ENCODE assay signal across 8 mouse cellular contexts in genomic region chr6:39592401-39593214, GRCm38 (mm10). TPM values are rescaled to one million over a fixed set of nuclear protein-coding genes. Genes with fewer than 3 reads are reported as not detected.
DNase-seq lines count a peak whose midpoint lies in the region; ATAC-seq and TF ChIP-seq lines count a peak whose summit lies in the region.

TSS of gene Ndufb2 (plus strand) at chr6:39592574.

- DNase-seq in CD4-positive helper T cell, adult 2 months (ENCODE audit: low read depth, low spot score) = peak; percentile 94
- DNase-seq in brain, embryonic 18.5 days (ENCODE audit: low read depth, low spot score) = peak; percentile 89
- peak; percentile 96 for DNase-seq in kidney, postnatal 0 days (ENCODE audit: low spot score)
- DNase-seq in liver, embryonic 11.5 days (ENCODE audit: low spot score) = peak; percentile 99
- peak; percentile 95 for DNase-seq in naive thymus-derived CD4-positive, alpha-beta T cell, adult 2 months (ENCODE audit: low read depth)

- WGBS in heart, embryonic 12.5 days = under 1% methylated on average over 56 of the region's 56 CpGs
- under 1% methylated on average over 56 of the region's 56 CpGs for WGBS in kidney, postnatal 0 days
- WGBS in liver, embryonic 11.5 days = under 1% methylated on average over 56 of the region's 56 CpGs
- under 1% methylated on average over 56 of the region's 56 CpGs for WGBS in stomach, embryonic 14.5 days

- peak within 1 kb of the TSS; percentile 86 for H3K4me3 ChIP-seq in heart, embryonic 12.5 days
- peak within 1 kb of the TSS; percentile 83 for H3K4me3 ChIP-seq in kidney, postnatal 0 days (replicated peaks; ENCODE audit: low read depth, low read length)
- H3K4me3 ChIP-seq in liver, embryonic 11.5 days (ENCODE audit: low read depth, low read length) = peak within 1 kb of the TSS; percentile 70
- H3K4me3 ChIP-seq in stomach, embryonic 14.5 days (ENCODE audit: low read depth, low read length) = peak within 1 kb of the TSS; percentile 83

- ATAC-seq in erythroid progenitor cell, adult 5-6 weeks (replicated peaks; ENCODE audit: low FRiP score, poor library complexity, severe bottlenecking) = peak; percentile 99
- peak; percentile 99 for ATAC-seq in heart, embryonic 12.5 days (ENCODE audit: insufficient number of reproducible peaks, low FRiP score)
- ATAC-seq in kidney, postnatal 0 days (replicated peaks; ENCODE audit: low FRiP score, low read depth) = peak; percentile 99
- ATAC-seq in liver, embryonic 11.5 days (replicated peaks; ENCODE audit: low FRiP score) = peak; percentile 98
- peak; percentile 98 for ATAC-seq in stomach, embryonic 14.5 days (ENCODE audit: insufficient number of reproducible peaks, insufficient read depth, low FRiP score, low read depth)

- H3K36me3 ChIP-seq in heart, embryonic 12.5 days = peaks cover 30% of the 10 kb centered on the region
- peaks cover 15% of the 10 kb centered on the region for H3K36me3 ChIP-seq in kidney, postnatal 0 days (ENCODE audit: insufficient read depth, low read length)
- H3K36me3 ChIP-seq in liver, embryonic 11.5 days (ENCODE audit: control insufficient read depth, insufficient read depth, low read length) = peaks cover 9% of the 10 kb centered on the region
- H3K36me3 ChIP-seq in stomach, embryonic 14.5 days (ENCODE audit: control insufficient read depth, insufficient read depth, low read length) = peaks cover 8% of the 10 kb centered on the region; the same call in 1 of the 2 replicates

- no peaks in the 10 kb centered on the region for H3K9me3 ChIP-seq in heart, embryonic 12.5 days (replicated peaks)
- no peaks in the 10 kb centered on the region for H3K9me3 ChIP-seq in kidney, postnatal 0 days (replicated peaks; ENCODE audit: low read length)
- H3K9me3 ChIP-seq in liver, embryonic 11.5 days (ENCODE audit: control insufficient read depth, low read length) = no peaks in the 10 kb centered on the region
- no peaks in the 10 kb centered on the region for H3K9me3 ChIP-seq in stomach, embryonic 14.5 days (ENCODE audit: control insufficient read depth, low read depth, low read length)

- H3K4me2 ChIP-seq in heart, embryonic 12.5 days = peak within 1 kb of the TSS; percentile 71
- H3K4me2 ChIP-seq in kidney, postnatal 0 days (ENCODE audit: low read length) = peak within 1 kb of the TSS; percentile 79
- H3K4me2 ChIP-seq in liver, embryonic 11.5 days = peak within 1 kb of the TSS; percentile 69
- peak within 1 kb of the TSS; percentile 62 for H3K4me2 ChIP-seq in stomach, embryonic 14.5 days (replicated peaks; ENCODE audit: low read depth, low read length)

- H3K4me1 ChIP-seq in heart, embryonic 12.5 days (replicated peaks) = peaks cover 19% of the 10 kb centered on the region
- H3K4me1 ChIP-seq in kidney, postnatal 0 days (replicated peaks; ENCODE audit: insufficient read depth, low read length) = peaks cover 6% of the 10 kb centered on the region; the same call in 1 of the 2 replicates
- H3K4me1 ChIP-seq in liver, embryonic 11.5 days (replicated peaks; ENCODE audit: control insufficient read depth, insufficient read depth, low read length) = 0 out of 2 replicates have a peak, but pooled peaks cover 4% of the 10 kb centered on the region
- no peaks in the 10 kb centered on the region for H3K4me1 ChIP-seq in stomach, embryonic 14.5 days (ENCODE audit: control insufficient read depth, insufficient read depth, low read length)

- peak within 1 kb of the TSS; percentile 85 for H3K9ac ChIP-seq in heart, embryonic 12.5 days
- peak within 1 kb of the TSS; percentile 77 for H3K9ac ChIP-seq in kidney, postnatal 0 days (ENCODE audit: low read depth, low read length)
- H3K9ac ChIP-seq in liver, embryonic 11.5 days (ENCODE audit: low read depth, low read length) = peak within 1 kb of the TSS; percentile 81
- peak within 1 kb of the TSS; percentile 71 for H3K9ac ChIP-seq in stomach, embryonic 14.5 days (replicated peaks; ENCODE audit: low read depth, low read length)

- peak within 1 kb of the TSS; percentile 97 for H3K27ac ChIP-seq in heart, embryonic 12.5 days (ENCODE audit: poor library complexity, severe bottlenecking)
- peak within 1 kb of the TSS; percentile 93 for H3K27ac ChIP-seq in kidney, postnatal 0 days
- H3K27ac ChIP-seq in liver, embryonic 11.5 days (ENCODE audit: low read depth, low read length) = 0 out of 2 replicates have a peak within 1 kb of the TSS, but pooled peaks have one; percentile 20
- peak within 1 kb of the TSS; percentile 92 for H3K27ac ChIP-seq in stomach, embryonic 14.5 days (ENCODE audit: low read length)

- no peak for TF ChIP-seq CTCF in kidney, postnatal 0 days (IDR thresholded peaks at IDR 0.05; ENCODE audit: low read depth)

- no peaks in the 10 kb centered on the region for H3K27me3 ChIP-seq in heart, embryonic 12.5 days (replicated peaks)
- H3K27me3 ChIP-seq in kidney, postnatal 0 days (ENCODE audit: insufficient read depth, low read length) = no peaks in the 10 kb centered on the region
- no peaks in the 10 kb centered on the region for H3K27me3 ChIP-seq in liver, embryonic 11.5 days (replicated peaks; ENCODE audit: control insufficient read depth, insufficient read depth, low read length)
- no peaks in the 10 kb centered on the region for H3K27me3 ChIP-seq in stomach, embryonic 14.5 days (ENCODE audit: control insufficient read depth, insufficient read depth, low read length)

RNA-seq across cellular contexts. Expression of gene Ndufb2, which starts in this region (rescaled TPM):
- 14.7 and 16.2 TPM in 2 replicates for total RNA-seq in erythroid progenitor cell, adult 5-6 weeks (2015; ENCODE audit: low replicate concordance)
- total RNA-seq in erythroid progenitor cell, adult 5-6 weeks (2017; ENCODE audit: low replicate concordance) = 10.5 and 24.9 TPM in 2 replicates
- 541 and 562 TPM in 2 replicates for polyA plus RNA-seq in heart, embryonic 12.5 days (2016; fragmentation: Nextera tagmentation; extraction: Ambion mirVana)
- 518 and 575 TPM in 2 replicates for polyA plus RNA-seq in kidney, postnatal 0 days (2015; fragmentation: Nextera tagmentation; extraction: Ambion mirVana)
- 311 and 331 TPM in 2 replicates for polyA plus RNA-seq in liver, embryonic 11.5 days (2014; fragmentation: Nextera tagmentation; extraction: Ambion mirVana)
- polyA plus RNA-seq in stomach, embryonic 14.5 days (2014; fragmentation: Nextera tagmentation; extraction: Ambion mirVana) = 337 and 395 TPM in 2 replicates

Comparison
In these comparisons a context has a peak if more than half of its experiments do, and no peak if none do; other contexts are left out.
1. Peak in every context shown above with its lines: DNase-seq, ATAC-seq, H3K4me3 ChIP-seq and H3K27ac ChIP-seq.
2. H3K27ac ChIP-seq: peak in every context shown above with its lines; median percentile 97 in heart, embryonic 12.5 days; 93 in kidney, postnatal 0 days; 92 in stomach, embryonic 14.5 days; 20 in liver, embryonic 11.5 days.